Mouse (Mus musculus): ENCODE measurements around the gene Lta.

- TF ChIP-seq CTCF (IDR thresholded peaks at IDR 0.05): no peak
- TF ChIP-seq POLR2A (IDR thresholded peaks at IDR 0.05; ENCODE audit: insufficient read depth, low read depth, low read length): 0 out of 2 replicates have a peak, but pooled peaks have one; percentile 39
Observed at GRCm38 (mm10) chr17:35220156-35220952, 15.2 kb upstream of the Lta start, which contains the start of gene Gm16181.

All from heart, adult 2 months (tissue).